Mouse (Mus musculus): ENCODE results near the gene Myl12a. TPM values are rescaled to one million over a fixed set of nuclear protein-coding genes. Genes with fewer than 3 reads are reported as not detected.

Myl12a gene
- polyA plus RNA-seq, 1 experiment from 2014 or later = 586 TPM

GRCm38 (mm10) chr17:70999187-70999586 lies 3.5 kb downstream of the Myl12a start:
- Histone ChIP-seq H3K4me2 (peak overlapping the region; percentile 17; the same call in 1 of the 2 replicates), H3K27me3 (no peaks in the 10 kb centered on the region), H3K36me3 (peaks cover 21% of the 10 kb centered on the region), H3K27ac (0 out of 2 replicates have a peak overlapping the region, but pooled peaks have one; percentile 17), H3K9me3 (no peaks in the 10 kb centered on the region), H3K9ac (replicated peaks) (no peak overlapping the region), H3K4me1 (replicated peaks) (peaks cover 34% of the 10 kb centered on the region), H3K4me3 (replicated peaks) (no peak overlapping the region)
- 56% methylated on average over 5 of the region's 5 CpGs for WGBS
- ATAC-seq (ENCODE audit: insufficient number of reproducible peaks, insufficient read depth, low FRiP score, low TSS enrichment, low read depth) = no peak

GRCm38 (mm10) chr17:70998400-70998975 lies 4.2 kb downstream of the Myl12a start:
- no peak overlapping the region for H3K4me2 ChIP-seq
- ATAC-seq (ENCODE audit: insufficient number of reproducible peaks, insufficient read depth, low FRiP score, low TSS enrichment, low read depth) = no peak
- no peak overlapping the region for H3K9ac ChIP-seq (replicated peaks)
- H3K27ac ChIP-seq = no peak overlapping the region
- no peaks in the 10 kb centered on the region for H3K9me3 ChIP-seq
- peaks cover 28% of the 10 kb centered on the region for H3K36me3 ChIP-seq
- 87% methylated on average over 9 of the region's 9 CpGs for WGBS
- no peaks in the 10 kb centered on the region for H3K27me3 ChIP-seq
- peaks cover 36% of the 10 kb centered on the region for H3K4me1 ChIP-seq (replicated peaks)
- H3K4me3 ChIP-seq (replicated peaks) = no peak overlapping the region

GRCm38 (mm10) chr17:70997836-70998235 lies 4.8 kb downstream of the Myl12a start:
- H3K27ac ChIP-seq = no peak overlapping the region
- H3K9me3 ChIP-seq = no peaks in the 10 kb centered on the region
- H3K4me1 ChIP-seq (replicated peaks) = peaks cover 31% of the 10 kb centered on the region
- no peak overlapping the region for H3K9ac ChIP-seq (replicated peaks)
- no peak for ATAC-seq (ENCODE audit: insufficient number of reproducible peaks, insufficient read depth, low FRiP score, low TSS enrichment, low read depth)
- H3K4me3 ChIP-seq (replicated peaks) = no peak overlapping the region
- H3K27me3 ChIP-seq = no peaks in the 10 kb centered on the region
- H3K4me2 ChIP-seq = no peak overlapping the region
- H3K36me3 ChIP-seq = peaks cover 34% of the 10 kb centered on the region
- 85% methylated on average over 6 of the region's 6 CpGs for WGBS

- ATAC-seq (ENCODE audit: insufficient number of reproducible peaks, insufficient read depth, low FRiP score, low TSS enrichment, low read depth) = no peak
- Histone ChIP-seq H3K9me3 (no peaks in the 10 kb centered on the region), H3K4me2 (no peak overlapping the region), H3K27ac (no peak overlapping the region), H3K4me3 (replicated peaks) (no peak overlapping the region), H3K4me1 (replicated peaks) (peaks cover 49% of the 10 kb centered on the region), H3K36me3 (peaks cover 48% of the 10 kb centered on the region), H3K27me3 (no peaks in the 10 kb centered on the region), H3K9ac (replicated peaks) (no peak overlapping the region)
- 93% methylated on average over 6 of the region's 6 CpGs for WGBS
These were observed 7.1 kb downstream of the Myl12a start for GRCm38 (mm10) chr17:70995551-70995950.

GRCm38 (mm10) chr17:70994671-70995070 lies 8.0 kb downstream of the Myl12a start:
- Histone ChIP-seq H3K36me3 (peaks cover 48% of the 10 kb centered on the region), H3K9ac (replicated peaks) (no peak overlapping the region), H3K4me3 (replicated peaks) (no peak overlapping the region), H3K27me3 (no peaks in the 10 kb centered on the region), H3K4me1 (replicated peaks) (peaks cover 44% of the 10 kb centered on the region), H3K4me2 (no peak overlapping the region), H3K9me3 (no peaks in the 10 kb centered on the region), H3K27ac (no peak overlapping the region)
- 90% methylated on average over 6 of the region's 6 CpGs for WGBS
- no peak for ATAC-seq (ENCODE audit: insufficient number of reproducible peaks, insufficient read depth, low FRiP score, low TSS enrichment, low read depth)

- Histone ChIP-seq H3K36me3 (peaks cover 57% of the 10 kb centered on the region), H3K4me1 (replicated peaks) (peaks cover 47% of the 10 kb centered on the region)
- no peak for ATAC-seq (ENCODE audit: insufficient number of reproducible peaks, insufficient read depth, low FRiP score, low TSS enrichment, low read depth)
These were observed 9.3 kb downstream of the Myl12a start for GRCm38 (mm10) chr17:70993385-70993807.

GRCm38 (mm10) chr17:70992662-70993061 lies 10.0 kb downstream of the Myl12a start:
- Histone ChIP-seq H3K4me1 (replicated peaks) (peaks cover 50% of the 10 kb centered on the region), H3K27me3 (no peaks in the 10 kb centered on the region), H3K27ac (peak overlapping the region; percentile 53), H3K4me2 (no peak overlapping the region), H3K4me3 (replicated peaks) (no peak overlapping the region), H3K9me3 (no peaks in the 10 kb centered on the region), H3K9ac (replicated peaks) (no peak overlapping the region), H3K36me3 (peaks cover 59% of the 10 kb centered on the region)
- ATAC-seq (ENCODE audit: insufficient number of reproducible peaks, insufficient read depth, low FRiP score, low TSS enrichment, low read depth) = no peak
- WGBS = 68% methylated on average over 9 of the region's 9 CpGs

More at GRCm38 (mm10) chr17:70993385-70993807, 9.3 kb downstream of the Myl12a start:
- Histone ChIP-seq H3K9me3 (no peaks in the 10 kb centered on the region), H3K27me3 (no peaks in the 10 kb centered on the region), H3K4me2 (no peak overlapping the region; the same call in 1 of the 2 replicates), H3K9ac (replicated peaks) (no peak overlapping the region), H3K4me3 (replicated peaks) (no peak overlapping the region), H3K27ac (peak overlapping the region; percentile 70; the same call in 1 of the 2 replicates)
- WGBS = 63% methylated on average over 3 of the region's 3 CpGs

- Histone ChIP-seq H3K4me2 (no peak overlapping the region), H3K27ac (peak overlapping the region; percentile 95; the same call in 1 of the 2 replicates), H3K27me3 (no peaks in the 10 kb centered on the region), H3K9me3 (no peaks in the 10 kb centered on the region), H3K4me3 (replicated peaks) (no peak overlapping the region), H3K9ac (replicated peaks) (no peak overlapping the region), H3K4me1 (replicated peaks) (peaks cover 50% of the 10 kb centered on the region), H3K36me3 (peaks cover 62% of the 10 kb centered on the region)
- ATAC-seq (ENCODE audit: insufficient number of reproducible peaks, insufficient read depth, low FRiP score, low TSS enrichment, low read depth) = no peak
- 85% methylated on average over 16 of the region's 16 CpGs for WGBS
These were observed 10.7 kb downstream of the Myl12a start for GRCm38 (mm10) chr17:70991706-70992625.

GRCm38 (mm10) chr17:70990403-70991303 lies 12.0 kb downstream of the Myl12a start:
- peak; percentile 84 for ATAC-seq (ENCODE audit: insufficient number of reproducible peaks, insufficient read depth, low FRiP score, low TSS enrichment, low read depth)
- Histone ChIP-seq H3K36me3 (peaks cover 65% of the 10 kb centered on the region), H3K27ac (peak overlapping the region; percentile 95), H3K4me2 (peak overlapping the region; percentile 79), H3K4me1 (replicated peaks) (peaks cover 50% of the 10 kb centered on the region), H3K9me3 (no peaks in the 10 kb centered on the region), H3K9ac (replicated peaks) (peak overlapping the region; percentile 87), H3K4me3 (replicated peaks) (peak overlapping the region; percentile 89), H3K27me3 (no peaks in the 10 kb centered on the region)
- under 1% methylated on average over 70 of the region's 70 CpGs for WGBS

GRCm38 (mm10) chr17:70989991-70990390 lies 12.7 kb downstream of the Myl12a start:
- peak; percentile 55 for ATAC-seq (ENCODE audit: insufficient number of reproducible peaks, insufficient read depth, low FRiP score, low TSS enrichment, low read depth)
- H3K27me3 ChIP-seq = no peaks in the 10 kb centered on the region
- H3K4me3 ChIP-seq (replicated peaks) = peak overlapping the region; percentile 89
- peaks cover 65% of the 10 kb centered on the region for H3K36me3 ChIP-seq
- 1% methylated on average over 24 of the region's 24 CpGs for WGBS
- peak overlapping the region; percentile 95 for H3K27ac ChIP-seq
- no peaks in the 10 kb centered on the region for H3K9me3 ChIP-seq
- H3K4me1 ChIP-seq (replicated peaks) = peaks cover 50% of the 10 kb centered on the region
- peak overlapping the region; percentile 79 for H3K4me2 ChIP-seq
- peak overlapping the region; percentile 87 for H3K9ac ChIP-seq (replicated peaks)

Measured in limb, embryonic 12.5 days (tissue).